Mouse (Mus musculus): ENCODE data around the gene Nelfa. TPM values are rescaled to one million over a fixed set of nuclear protein-coding genes. Genes with fewer than 3 reads are reported as not detected.

Nelfa gene
- polyA plus RNA-seq, 1 experiment from 2014 or later: 36.0 TPM

- no peak overlapping the region for H3K4me2 ChIP-seq
- H3K27me3 ChIP-seq (ENCODE audit: control insufficient read depth, insufficient read depth, low read length): no peaks in the 10 kb centered on the region
- no peaks in the 10 kb centered on the region for H3K4me1 ChIP-seq (ENCODE audit: control insufficient read depth, insufficient read depth, low read length)
- no peak overlapping the region for H3K9ac ChIP-seq (ENCODE audit: low read depth, low read length)
- H3K36me3 ChIP-seq (ENCODE audit: control insufficient read depth, insufficient read depth, low read length): peaks cover 55% of the 10 kb centered on the region
- no peak for ATAC-seq (replicated peaks; ENCODE audit: insufficient number of reproducible peaks, low FRiP score, low TSS enrichment)
- H3K27ac ChIP-seq (ENCODE audit: low read depth, low read length): no peak overlapping the region
- 96% methylated on average over 4 of the region's 4 CpGs for WGBS (ENCODE audit: insufficient replicate concordance)
- H3K9me3 ChIP-seq (replicated peaks; ENCODE audit: control insufficient read depth, low read length): no peaks in the 10 kb centered on the region
- H3K4me3 ChIP-seq (ENCODE audit: low read depth, low read length): no peak overlapping the region
Observed at GRCm38 (mm10) chr5:33881118-33881517, 55.1 kb downstream of the Nelfa start.

GRCm38 (mm10) chr5:33875472-33875871, 60.7 kb downstream of the Nelfa start:
- H3K9me3 ChIP-seq (replicated peaks; ENCODE audit: control insufficient read depth, low read length): no peaks in the 10 kb centered on the region
- H3K27me3 ChIP-seq (ENCODE audit: control insufficient read depth, insufficient read depth, low read length): no peaks in the 10 kb centered on the region
- H3K36me3 ChIP-seq (ENCODE audit: control insufficient read depth, insufficient read depth, low read length): peaks cover 32% of the 10 kb centered on the region
- H3K4me3 ChIP-seq (ENCODE audit: low read depth, low read length): no peak overlapping the region
- H3K27ac ChIP-seq (ENCODE audit: low read depth, low read length): no peak overlapping the region
- ATAC-seq (replicated peaks; ENCODE audit: insufficient number of reproducible peaks, low FRiP score, low TSS enrichment): no peak
- WGBS (ENCODE audit: insufficient replicate concordance): 94% methylated on average over 1 of the region's 1 CpGs
- no peak overlapping the region for H3K4me2 ChIP-seq
- H3K9ac ChIP-seq (ENCODE audit: low read depth, low read length): no peak overlapping the region
- no peaks in the 10 kb centered on the region for H3K4me1 ChIP-seq (ENCODE audit: control insufficient read depth, insufficient read depth, low read length)

DNA sequence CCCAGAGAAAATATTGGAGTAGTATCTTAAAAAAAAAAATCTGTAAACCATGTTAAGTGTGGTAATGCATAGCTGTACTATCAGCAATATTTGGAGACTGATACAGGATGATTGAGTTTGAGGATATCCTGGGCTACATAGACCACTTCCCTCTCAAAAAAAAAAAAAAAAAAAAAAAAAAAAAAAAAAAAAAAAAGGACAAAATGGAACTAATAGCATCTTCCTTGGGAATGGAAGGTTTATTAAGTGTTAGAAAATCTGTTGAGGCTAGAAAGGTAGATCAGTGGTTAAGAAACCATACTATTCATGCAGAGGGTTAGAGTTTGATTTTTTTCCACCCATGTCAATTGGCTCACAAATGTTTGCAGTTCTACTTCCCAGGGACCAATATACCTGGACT, 78.5 kb downstream of the Nelfa start:
- H3K4me2 ChIP-seq: no peak overlapping the region
- no peak overlapping the region for H3K27ac ChIP-seq (ENCODE audit: low read depth, low read length)
- no peak for ATAC-seq (replicated peaks; ENCODE audit: insufficient number of reproducible peaks, low FRiP score, low TSS enrichment)
- no peak overlapping the region for H3K9ac ChIP-seq (ENCODE audit: low read depth, low read length)
- H3K9me3 ChIP-seq (replicated peaks; ENCODE audit: control insufficient read depth, low read length): no peaks in the 10 kb centered on the region
- no peak overlapping the region for H3K4me3 ChIP-seq (ENCODE audit: low read depth, low read length)
- H3K36me3 ChIP-seq (ENCODE audit: control insufficient read depth, insufficient read depth, low read length): peaks cover 37% of the 10 kb centered on the region
- H3K27me3 ChIP-seq (ENCODE audit: control insufficient read depth, insufficient read depth, low read length): no peaks in the 10 kb centered on the region
- no peaks in the 10 kb centered on the region for H3K4me1 ChIP-seq (ENCODE audit: control insufficient read depth, insufficient read depth, low read length)

DNA sequence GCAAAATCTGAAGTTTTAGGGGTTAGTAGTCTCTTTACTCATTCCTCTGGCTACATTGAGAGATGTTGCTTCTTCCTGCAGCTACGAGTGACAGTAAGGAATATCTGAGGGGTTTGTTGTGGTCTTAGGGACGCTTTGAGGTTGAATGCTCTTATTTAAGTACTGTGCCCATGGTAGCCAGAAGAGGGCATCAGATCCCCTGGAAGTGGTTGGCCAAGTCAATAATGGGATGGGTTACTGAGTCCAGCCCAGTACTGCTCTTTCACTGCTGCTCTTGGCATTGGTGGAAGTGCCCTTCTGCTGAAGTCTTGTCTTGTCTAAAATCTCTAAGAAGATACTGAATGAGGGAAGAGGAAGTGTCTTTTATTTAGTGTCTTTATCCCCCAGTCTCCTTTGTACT, 82.2 kb downstream of the Nelfa start:
- H3K4me3 ChIP-seq (ENCODE audit: low read depth, low read length): no peak overlapping the region
- H3K9ac ChIP-seq (ENCODE audit: low read depth, low read length): no peak overlapping the region
- peaks cover 22% of the 10 kb centered on the region for H3K36me3 ChIP-seq (ENCODE audit: control insufficient read depth, insufficient read depth, low read length)
- no peak overlapping the region for H3K27ac ChIP-seq (ENCODE audit: low read depth, low read length)
- no peaks in the 10 kb centered on the region for H3K9me3 ChIP-seq (replicated peaks; ENCODE audit: control insufficient read depth, low read length)
- H3K4me2 ChIP-seq: no peak overlapping the region
- no peak for ATAC-seq (replicated peaks; ENCODE audit: insufficient number of reproducible peaks, low FRiP score, low TSS enrichment)
- WGBS (ENCODE audit: insufficient replicate concordance): 74% methylated on average over 2 of the region's 2 CpGs
- H3K27me3 ChIP-seq (ENCODE audit: control insufficient read depth, insufficient read depth, low read length): no peaks in the 10 kb centered on the region
- no peaks in the 10 kb centered on the region for H3K4me1 ChIP-seq (ENCODE audit: control insufficient read depth, insufficient read depth, low read length)

DNA sequence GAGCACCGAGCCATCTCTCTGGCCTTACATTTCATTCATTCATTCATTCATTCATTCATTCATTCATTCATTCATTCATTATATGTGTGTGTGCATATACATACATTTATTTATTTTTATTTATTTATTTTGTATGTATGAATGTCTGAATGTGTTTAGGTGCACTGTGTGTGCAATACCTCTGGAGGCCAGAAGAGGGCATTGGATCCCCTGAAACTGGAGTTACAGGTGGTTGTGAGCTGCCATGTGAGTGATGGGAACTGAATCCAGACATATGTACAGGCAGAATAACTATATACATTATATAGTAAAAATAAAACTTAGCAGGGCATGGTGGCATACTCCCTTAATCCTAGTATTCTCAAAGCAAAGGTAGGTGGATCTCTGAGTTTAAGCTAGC, 83.1 kb downstream of the Nelfa start:
- Histone ChIP-seq H3K4me1 (ENCODE audit: control insufficient read depth, insufficient read depth, low read length) (no peaks in the 10 kb centered on the region), H3K36me3 (ENCODE audit: control insufficient read depth, insufficient read depth, low read length) (peaks cover 22% of the 10 kb centered on the region), H3K4me3 (ENCODE audit: low read depth, low read length) (no peak overlapping the region), H3K4me2 (no peak overlapping the region), H3K27me3 (ENCODE audit: control insufficient read depth, insufficient read depth, low read length) (no peaks in the 10 kb centered on the region), H3K9me3 (replicated peaks; ENCODE audit: control insufficient read depth, low read length) (no peaks in the 10 kb centered on the region), H3K27ac (ENCODE audit: low read depth, low read length) (no peak overlapping the region), H3K9ac (ENCODE audit: low read depth, low read length) (no peak overlapping the region)
- 100% methylated on average over 1 of the region's 1 CpGs for WGBS (ENCODE audit: insufficient replicate concordance)
- ATAC-seq (replicated peaks; ENCODE audit: insufficient number of reproducible peaks, low FRiP score, low TSS enrichment): no peak

DNA sequence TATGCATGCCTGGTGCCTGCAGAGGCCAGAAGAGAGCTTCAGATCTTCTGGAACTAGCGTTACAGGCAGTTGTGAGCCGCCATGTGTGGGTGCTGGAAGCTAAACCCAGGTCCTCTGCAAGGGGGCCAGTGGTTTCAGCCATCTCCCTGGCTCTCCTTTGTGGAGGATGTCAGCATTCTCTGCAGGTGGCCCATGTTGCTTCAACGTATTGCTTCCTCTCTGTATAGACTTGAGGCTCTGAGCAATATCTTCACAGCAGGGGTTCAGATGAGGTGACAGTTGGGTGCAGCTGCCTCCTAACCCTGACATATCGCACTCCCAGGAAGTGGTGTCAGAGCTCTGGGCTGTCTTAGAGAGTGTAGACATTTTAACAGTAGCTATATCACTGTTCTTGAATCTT, 84.7 kb downstream of the Nelfa start:
- Histone ChIP-seq H3K9ac (ENCODE audit: low read depth, low read length) (no peak overlapping the region), H3K27me3 (ENCODE audit: control insufficient read depth, insufficient read depth, low read length) (no peaks in the 10 kb centered on the region), H3K4me1 (ENCODE audit: control insufficient read depth, insufficient read depth, low read length) (no peaks in the 10 kb centered on the region), H3K27ac (ENCODE audit: low read depth, low read length) (no peak overlapping the region), H3K4me2 (no peak overlapping the region), H3K9me3 (replicated peaks; ENCODE audit: control insufficient read depth, low read length) (no peaks in the 10 kb centered on the region), H3K4me3 (ENCODE audit: low read depth, low read length) (no peak overlapping the region), H3K36me3 (ENCODE audit: control insufficient read depth, insufficient read depth, low read length) (peaks cover 18% of the 10 kb centered on the region)
- no peak for ATAC-seq (replicated peaks; ENCODE audit: insufficient number of reproducible peaks, low FRiP score, low TSS enrichment)
- WGBS (ENCODE audit: insufficient replicate concordance): 97% methylated on average over 4 of the region's 4 CpGs

Small RNAs within 50 kb of the gene (microRNA-seq; reads per million reads assigned to microRNA genes)
- 0.47 reads per million for gene Mir7024 (ENCODE audit: borderline number of aligned reads)

Other genes with a start within 250 kb of the Nelfa start
- 4.4 and 4.9 TPM in 2 replicates for gene Fgfr3, start 214.7 kb downstream of the Nelfa start, polyA plus RNA-seq (2014; fragmentation: Nextera tagmentation; extraction: Ambion mirVana)
- 40.3 and 44.5 TPM in 2 replicates for gene Letm1, start 153.6 kb downstream of the Nelfa start, polyA plus RNA-seq (2014; fragmentation: Nextera tagmentation; extraction: Ambion mirVana)
- gene Nsd2, start 115.7 kb downstream of the Nelfa start, polyA plus RNA-seq (2014; fragmentation: Nextera tagmentation; extraction: Ambion mirVana): 46.8 and 48.7 TPM in 2 replicates
- gene Gm1673, start 47.0 kb upstream of the Nelfa start, polyA plus RNA-seq (2014; fragmentation: Nextera tagmentation; extraction: Ambion mirVana): 67.7 and 87.1 TPM in 2 replicates
- gene Nat8l, start 59.6 kb upstream of the Nelfa start, polyA plus RNA-seq (2014; fragmentation: Nextera tagmentation; extraction: Ambion mirVana): 0.17 and 0.35 TPM in 2 replicates
- gene Poln, start 233.0 kb upstream of the Nelfa start, polyA plus RNA-seq (2014; fragmentation: Nextera tagmentation; extraction: Ambion mirVana): 0.38 and 0.52 TPM in 2 replicates
- gene Haus3, start 233.1 kb upstream of the Nelfa start, polyA plus RNA-seq (2014; fragmentation: Nextera tagmentation; extraction: Ambion mirVana): 28.8 and 31.2 TPM in 2 replicates